Mouse (Mus musculus) liver, postnatal 0 days (tissue): ENCODE data around the gene Paqr7. TPM values are rescaled to one million over a fixed set of nuclear protein-coding genes. Genes with fewer than 3 reads are reported as not detected.

ENCODE experiments used
- ATAC-seq: fragments of 200-750 bp; cut with Nextera tagmentation; 2 replicates; pipeline ENCODE4 v1.8.0; 2017; ENCODE audit warnings: mild to moderate bottlenecking, moderate library complexity
- DNase-seq: peaks from one replicate; pipeline ENCODE4 v3.0.0-alpha.2; 2016
- H3K27ac ChIP-seq: fragments of 300-500 bp; sonication (generic); 2 replicates; pipeline ENCODE4 v1.5.1; 2014; ENCODE audit warnings: antibody characterized with exemption, moderate library complexity, mild to moderate bottlenecking, low read depth
- H3K27me3 ChIP-seq: fragments of 300-500 bp; sonication (generic); 2 replicates; pipeline ENCODE4 v1.6.1; 2014; ENCODE audit warnings: low read length, control low read depth, mixed read lengths; ENCODE audit not compliant: insufficient read depth
- H3K36me3 ChIP-seq: fragments of 300-500 bp; sonication (generic); replicated peaks from 2 replicates; pipeline ENCODE4 v1.6.1; 2014; ENCODE audit warnings: mild to moderate bottlenecking, control low read depth, low read length, moderate library complexity, mixed read lengths; ENCODE audit not compliant: insufficient read depth
- H3K4me1 ChIP-seq: fragments of 300-500 bp; sonication (generic); 2 replicates; pipeline ENCODE4 v1.6.1; 2014; ENCODE audit warnings: antibody characterized with exemption, mild to moderate bottlenecking, control low read depth; ENCODE audit not compliant: insufficient read depth
- H3K4me2 ChIP-seq: fragments of 300-500 bp; sonication (generic); 2 replicates; pipeline ENCODE4 v1.6.1; 2014; ENCODE audit warnings: low read depth, mild to moderate bottlenecking, low read length, moderate library complexity, mixed read lengths
- H3K4me3 ChIP-seq: fragments of 300-500 bp; sonication (generic); 2 replicates; pipeline ENCODE4 v1.5.1; 2014; ENCODE audit warnings: low read depth, low read length
- H3K9ac ChIP-seq: fragments of 300-500 bp; sonication (generic); replicated peaks from 2 replicates; pipeline ENCODE4 v1.6.1; 2014; ENCODE audit warnings: mild to moderate bottlenecking, moderate library complexity
- H3K9me3 ChIP-seq: fragments of 300-500 bp; sonication (generic); 2 replicates; pipeline ENCODE4 v1.6.1; 2016; ENCODE audit warnings: mild to moderate bottlenecking, control low read depth, low read length, mixed read lengths
- CTCF ChIP-seq: sonication (generic); IDR thresholded peaks from 2 replicates; pipeline ENCODE4 v1.5.1; 2016; ENCODE audit warnings: antibody characterized with exemption, low read depth
- EP300 ChIP-seq: IDR thresholded peaks from 2 replicates; pipeline ENCODE4 v1.6.1; 2016; ENCODE audit warnings: antibody characterized with exemption, low read depth, mild to moderate bottlenecking
- whole genome bisulfite sequencing: fragments of 180-500 bp; shearing (Covaris S2); extraction: QIAGEN DNeasy Blood & Tissue Kit; methylation state at CpG from one replicate; pipeline ENCODE4 v1.1.7; 2014; ENCODE audit not compliant: insufficient replicate concordance; 5-methylcytosine and 5-hydroxymethylcytosine counted together
- polyA plus RNA-seq: library from polyadenylated mRNA; unstranded; fragments of >200 nt; fragmentation: Nextera tagmentation; extraction: Ambion mirVana; gene quantifications from 2 replicates; pipeline ENCODE4 v1.2.1, GENCODE M21; 2015

The Paqr7 gene
- polyA plus RNA-seq, 1 experiment from 2014 or later, result 12.4 TPM

- DNase-seq (no peak), ATAC-seq (no peak)
- H3K9me3 ChIP-seq, result no peaks in the 10 kb centered on the region
- no peak overlapping the region for H3K27ac ChIP-seq
- H3K4me2 ChIP-seq, result no peak overlapping the region
- peaks cover 21% of the 10 kb centered on the region for H3K36me3 ChIP-seq
- no peak overlapping the region for H3K9ac ChIP-seq
- TF ChIP-seq EP300, result no peak
- no peak for TF ChIP-seq CTCF
- H3K27me3 ChIP-seq, result no peaks in the 10 kb centered on the region
- H3K4me3 ChIP-seq, result no peak overlapping the region
- H3K4me1 ChIP-seq, result peaks cover 8% of the 10 kb centered on the region; the same call in 1 of the 2 replicates
- 87% methylated on average over 4 of the region's 4 CpGs for WGBS
Observed at GRCm38 (mm10) chr4:134518541-134518940, 22.0 kb downstream of the Paqr7 start.

GRCm38 (mm10) chr4:134519281-134519680 is 22.8 kb downstream of the Paqr7 start:
- no peaks in the 10 kb centered on the region for H3K9me3 ChIP-seq
- no peak overlapping the region for H3K9ac ChIP-seq
- no peak overlapping the region for H3K4me3 ChIP-seq
- DNase-seq (no peak), ATAC-seq (no peak)
- H3K27ac ChIP-seq, result no peak overlapping the region
- no peak overlapping the region for H3K4me2 ChIP-seq
- no peaks in the 10 kb centered on the region for H3K27me3 ChIP-seq
- peaks cover 23% of the 10 kb centered on the region for H3K36me3 ChIP-seq
- no peak for TF ChIP-seq EP300
- no peak for TF ChIP-seq CTCF
- peaks cover 4% of the 10 kb centered on the region; the same call in 1 of the 2 replicates for H3K4me1 ChIP-seq

GRCm38 (mm10) chr4:134523447-134523846 is 26.9 kb downstream of the Paqr7 start:
- H3K4me3 ChIP-seq, result no peak overlapping the region
- peaks cover 54% of the 10 kb centered on the region for H3K36me3 ChIP-seq
- H3K27me3 ChIP-seq, result no peaks in the 10 kb centered on the region
- no peak for DNase-seq
- no peaks in the 10 kb centered on the region for H3K9me3 ChIP-seq
- H3K4me2 ChIP-seq, result no peak overlapping the region
- H3K4me1 ChIP-seq, result no peaks in the 10 kb centered on the region
- WGBS, result 83% methylated on average over 4 of the region's 4 CpGs
- H3K9ac ChIP-seq, result no peak overlapping the region
- ATAC-seq, result no peak
- H3K27ac ChIP-seq, result no peak overlapping the region
- TF ChIP-seq CTCF, result no peak
- TF ChIP-seq EP300, result no peak

- Histone ChIP-seq H3K4me2 (no peak overlapping the region), H3K27me3 (no peaks in the 10 kb centered on the region), H3K27ac (0 out of 2 replicates have a peak overlapping the region, but pooled peaks have one; percentile 16), H3K9me3 (no peaks in the 10 kb centered on the region), H3K4me1 (no peaks in the 10 kb centered on the region), H3K36me3 (peaks cover 71% of the 10 kb centered on the region), H3K4me3 (no peak overlapping the region), H3K9ac (no peak overlapping the region)
- WGBS, result 65% methylated on average over 5 of the region's 5 CpGs
- DNase-seq (no peak), ATAC-seq (no peak)
- TF ChIP-seq CTCF, result no peak
- no peak for TF ChIP-seq EP300
Observed at GRCm38 (mm10) chr4:134525806-134526205, 29.3 kb downstream of the Paqr7 start.

GRCm38 (mm10) chr4:134526220-134526619 is 29.7 kb downstream of the Paqr7 start:
- 0 out of 2 replicates have a peak overlapping the region, but pooled peaks have one; percentile 16 for H3K27ac ChIP-seq
- H3K4me3 ChIP-seq, result no peak overlapping the region
- no peak overlapping the region for H3K9ac ChIP-seq
- H3K4me1 ChIP-seq, result no peaks in the 10 kb centered on the region
- no peak for DNase-seq
- H3K36me3 ChIP-seq, result peaks cover 74% of the 10 kb centered on the region
- no peak for ATAC-seq
- H3K4me2 ChIP-seq, result no peak overlapping the region
- H3K27me3 ChIP-seq, result no peaks in the 10 kb centered on the region
- TF ChIP-seq CTCF, result no peak
- TF ChIP-seq EP300, result no peak
- WGBS, result 45% methylated on average over 5 of the region's 5 CpGs
- no peaks in the 10 kb centered on the region for H3K9me3 ChIP-seq

GRCm38 (mm10) chr4:134532928-134533327 is 36.4 kb downstream of the Paqr7 start:
- Histone ChIP-seq H3K4me2 (no peak overlapping the region), H3K9ac (no peak overlapping the region), H3K9me3 (no peaks in the 10 kb centered on the region), H3K27ac (no peak overlapping the region), H3K36me3 (peaks cover 38% of the 10 kb centered on the region), H3K27me3 (no peaks in the 10 kb centered on the region), H3K4me3 (no peak overlapping the region), H3K4me1 (peaks cover 28% of the 10 kb centered on the region)
- ATAC-seq (no peak), DNase-seq (no peak)
- 67% methylated on average over 4 of the region's 4 CpGs for WGBS
- no peak for TF ChIP-seq CTCF
- TF ChIP-seq EP300, result no peak

GRCm38 (mm10) chr4:134533421-134533820 is 36.9 kb downstream of the Paqr7 start:
- DNase-seq (no peak), ATAC-seq (no peak)
- Histone ChIP-seq H3K27me3 (no peaks in the 10 kb centered on the region), H3K4me3 (no peak overlapping the region), H3K9me3 (no peaks in the 10 kb centered on the region), H3K4me2 (peak overlapping the region; percentile 100), H3K9ac (peak overlapping the region; percentile 92; the same call in 1 of the 2 replicates), H3K27ac (no peak overlapping the region; the same call in 1 of the 2 replicates), H3K36me3 (peaks cover 35% of the 10 kb centered on the region), H3K4me1 (peaks cover 28% of the 10 kb centered on the region)
- TF ChIP-seq EP300 (no peak), CTCF (no peak)
- 86% methylated on average over 4 of the region's 4 CpGs for WGBS
